10 mouse cellular contexts compared by ENCODE assay signal in genomic region chr2:20167566-20167965, GRCm38 (mm10).
DNase-seq lines count a peak whose midpoint lies in the region; ATAC-seq and TF ChIP-seq lines count a peak whose summit lies in the region.
"Had no signal": no experiment of that assay in that cellular context is flagged by ENCODE, and none has a peak within 500 bp of the region (broad histone marks: within the 10 kb centered on the region; RNA-seq: fewer than 3 reads in every experiment).

No protein-coding gene starts in this region.

- peak; percentile 41 for DNase-seq in intestine, embryonic 14.5 days (ENCODE audit: low spot score)
- DNase-seq in Muller cell, postnatal 12 days (ENCODE audit: inconsistent ontology term) = peak; percentile 91
- peak; percentile 39 for DNase-seq in NIH3T3 (ENCODE audit: low read depth)
- DNase-seq in frontal cortex, postnatal 10 days (ENCODE audit: low spot score in 2 of 2) = no peak
- DNase-seq: forebrain, postnatal 0 days had no signal

- TF ChIP-seq CTCF in intestine, postnatal 0 days (IDR thresholded peaks at IDR 0.05; ENCODE audit: low read depth) = no peak

- H3K4me1 ChIP-seq in intestine, embryonic 14.5 days (replicated peaks; ENCODE audit: control insufficient read depth, insufficient read depth, low read length) = no peaks in the 10 kb centered on the region
- no peaks in the 10 kb centered on the region for H3K4me1 ChIP-seq in intestine, postnatal 0 days (replicated peaks; ENCODE audit: control insufficient read depth, insufficient read depth, low read length)
- peaks cover 17% of the 10 kb centered on the region for H3K4me1 ChIP-seq in heart, embryonic 16.5 days (ENCODE audit: control insufficient read depth, insufficient read depth, low read length)
- H3K4me1 ChIP-seq in hindbrain, embryonic 16.5 days (ENCODE audit: control insufficient read depth, insufficient read depth, low read depth, low read length) = no peaks in the 10 kb centered on the region
- H3K4me1 ChIP-seq: intestine, embryonic 15.5 days; neural tube, embryonic 13.5 days had no signal

- H3K9me3 ChIP-seq in intestine, embryonic 14.5 days (ENCODE audit: control insufficient read depth, low read length) = no peaks in the 10 kb centered on the region
- H3K9me3 ChIP-seq in intestine, postnatal 0 days (ENCODE audit: control insufficient read depth) = no peaks in the 10 kb centered on the region
- H3K9me3 ChIP-seq in heart, embryonic 16.5 days (replicated peaks; ENCODE audit: control insufficient read depth, low read length) = no peaks in the 10 kb centered on the region
- no peaks in the 10 kb centered on the region for H3K9me3 ChIP-seq in hindbrain, embryonic 16.5 days (ENCODE audit: control insufficient read depth, low read length)
- H3K9me3 ChIP-seq: intestine, embryonic 15.5 days; neural tube, embryonic 13.5 days had no signal

- no peaks in the 10 kb centered on the region for H3K36me3 ChIP-seq in intestine, embryonic 14.5 days (ENCODE audit: control insufficient read depth, insufficient read depth, low read length)
- no peaks in the 10 kb centered on the region for H3K36me3 ChIP-seq in intestine, postnatal 0 days (ENCODE audit: control insufficient read depth, insufficient read depth)
- no peaks in the 10 kb centered on the region for H3K36me3 ChIP-seq in heart, embryonic 16.5 days (ENCODE audit: control insufficient read depth, insufficient read depth)
- H3K36me3 ChIP-seq in hindbrain, embryonic 16.5 days (ENCODE audit: control insufficient read depth, insufficient read depth, low read length) = no peaks in the 10 kb centered on the region
- H3K36me3 ChIP-seq: intestine, embryonic 15.5 days; neural tube, embryonic 13.5 days had no signal

- no peak overlapping the region for H3K27ac ChIP-seq in intestine, embryonic 14.5 days (ENCODE audit: low read depth)
- no peak overlapping the region for H3K27ac ChIP-seq in intestine, postnatal 0 days (ENCODE audit: low read depth, low read length)
- peak overlapping the region; percentile 81 for H3K27ac ChIP-seq in heart, embryonic 16.5 days (ENCODE audit: low read length)
- H3K27ac ChIP-seq in hindbrain, embryonic 16.5 days (ENCODE audit: low read depth, low read length) = no peak overlapping the region
- H3K27ac ChIP-seq: intestine, embryonic 15.5 days; neural tube, embryonic 13.5 days had no signal

- H3K27me3 ChIP-seq in intestine, embryonic 14.5 days (replicated peaks; ENCODE audit: control insufficient read depth, insufficient read depth, low read length) = no peaks in the 10 kb centered on the region
- H3K27me3 ChIP-seq in intestine, postnatal 0 days (replicated peaks; ENCODE audit: control insufficient read depth, insufficient read depth, low read length) = no peaks in the 10 kb centered on the region
- H3K27me3 ChIP-seq in heart, embryonic 16.5 days (ENCODE audit: control insufficient read depth, insufficient read depth, low read length) = no peaks in the 10 kb centered on the region
- H3K27me3 ChIP-seq in hindbrain, embryonic 16.5 days (replicated peaks; ENCODE audit: control insufficient read depth, insufficient read depth, low read length) = no peaks in the 10 kb centered on the region
- H3K27me3 ChIP-seq: intestine, embryonic 15.5 days; neural tube, embryonic 13.5 days had no signal

- no peak overlapping the region for H3K9ac ChIP-seq in intestine, embryonic 14.5 days (ENCODE audit: low read length)
- H3K9ac ChIP-seq in intestine, postnatal 0 days (ENCODE audit: low read depth, low read length) = no peak overlapping the region
- no peak overlapping the region for H3K9ac ChIP-seq in heart, embryonic 16.5 days (ENCODE audit: low read length)
- H3K9ac ChIP-seq in hindbrain, embryonic 16.5 days (ENCODE audit: low read depth, low read length) = no peak overlapping the region
- H3K9ac ChIP-seq: forebrain, postnatal 0 days; intestine, embryonic 15.5 days; neural tube, embryonic 13.5 days had no signal

- no peak overlapping the region for H3K4me2 ChIP-seq in intestine, embryonic 14.5 days (ENCODE audit: low read length)
- H3K4me2 ChIP-seq in intestine, postnatal 0 days (replicated peaks; ENCODE audit: low read depth) = no peak overlapping the region
- no peak overlapping the region for H3K4me2 ChIP-seq in heart, embryonic 16.5 days (ENCODE audit: low read depth, low read length)
- H3K4me2 ChIP-seq in hindbrain, embryonic 16.5 days (ENCODE audit: low read length) = no peak overlapping the region
- H3K4me2 ChIP-seq: intestine, embryonic 15.5 days; neural tube, embryonic 13.5 days had no signal

- H3K4me3 ChIP-seq in intestine, embryonic 14.5 days (ENCODE audit: low read depth, low read length) = no peak overlapping the region
- no peak overlapping the region for H3K4me3 ChIP-seq in intestine, postnatal 0 days (ENCODE audit: low read depth, low read length)
- no peak overlapping the region for H3K4me3 ChIP-seq in heart, embryonic 16.5 days (ENCODE audit: low read length)
- H3K4me3 ChIP-seq in hindbrain, embryonic 16.5 days (ENCODE audit: low read length) = no peak overlapping the region
- H3K4me3 ChIP-seq: intestine, embryonic 15.5 days; neural tube, embryonic 13.5 days had no signal

- ATAC-seq in intestine, embryonic 14.5 days (replicated peaks; ENCODE audit: low FRiP score, low TSS enrichment, low read depth) = no peak
- no peak for ATAC-seq in intestine, postnatal 0 days
- peak; percentile 67; the same call in 1 of the 2 replicates for ATAC-seq in heart, embryonic 16.5 days (replicated peaks; ENCODE audit: extremely low read depth, insufficient read depth, low FRiP score)
- ATAC-seq in hindbrain, embryonic 16.5 days = no peak
- ATAC-seq: intestine, embryonic 15.5 days had no signal

- 78% methylated on average over 5 of the region's 5 CpGs for WGBS in intestine, embryonic 14.5 days
- WGBS in intestine, postnatal 0 days = 73% methylated on average over 5 of the region's 5 CpGs
- WGBS in heart, embryonic 16.5 days = 25% methylated on average over 5 of the region's 5 CpGs
- WGBS in hindbrain, embryonic 16.5 days = 48% methylated on average over 5 of the region's 5 CpGs

Comparison
In these comparisons a context has a peak if more than half of its experiments do, and no peak if none do; other contexts are left out.
1. DNase-seq: peak in intestine, embryonic 14.5 days (single experiment), Muller cell, postnatal 12 days (single experiment) and NIH3T3 (single experiment); none in frontal cortex, postnatal 10 days (0 of 2).